Mouse (Mus musculus) heart, embryonic 14.5 days (tissue): ENCODE measurements around the gene Cavin1. TPM values are rescaled to one million over a fixed set of nuclear protein-coding genes. Genes with fewer than 3 reads are reported as not detected.

Source experiments
- ATAC-seq: fragments of 200-750 bp; cut with Nextera tagmentation; 2 replicates; pipeline ENCODE4 v1.8.0; 2017; ENCODE audit warnings: low read depth, moderate TSS enrichment; ENCODE audit not compliant: insufficient number of reproducible peaks, insufficient read depth, low FRiP score
- H3K27ac ChIP-seq, 2 experiments: fragments of 200-500 bp in 1 of 2; fragments of 300-500 bp in 1 of 2; sonication (generic) in 1 of 2; replicated peaks in 1 of 2; 2 replicates each; pipeline ENCODE4 v1.5.1; 2012 to 2014; ENCODE audit warnings: low read depth in 2 of 2, low read length in 2 of 2, control low read depth in 1 of 2, mild to moderate bottlenecking in 1 of 2, mixed read lengths in 1 of 2; ENCODE audit not compliant: control insufficient read depth in 1 of 2, insufficient read depth in 1 of 2
- H3K27me3 ChIP-seq: fragments of 300-500 bp; sonication (generic); 2 replicates; pipeline ENCODE4 v1.6.1; 2014; ENCODE audit warnings: mild to moderate bottlenecking, low read length, control low read depth; ENCODE audit not compliant: control insufficient read depth, insufficient read depth
- H3K36me3 ChIP-seq: fragments of 300-500 bp; sonication (generic); 2 replicates; pipeline ENCODE4 v1.6.1; 2014; ENCODE audit warnings: mild to moderate bottlenecking, control low read depth, low read length, mixed read lengths; ENCODE audit not compliant: control insufficient read depth, insufficient read depth
- H3K4me1 ChIP-seq, 2 experiments: fragments of 200-500 bp in 1 of 2; fragments of 300-500 bp in 1 of 2; sonication (generic) in 1 of 2; 2 replicates each; pipeline ENCODE4 v1.6.1; 2012 to 2014; ENCODE audit warnings: low read length in 2 of 2, control low read depth in 1 of 2, mixed read lengths in 1 of 2; ENCODE audit not compliant: control insufficient read depth in 2 of 2, insufficient read depth in 2 of 2
- H3K4me2 ChIP-seq: fragments of 300-500 bp; sonication (generic); 2 replicates; pipeline ENCODE4 v1.6.1; 2014; ENCODE audit warnings: mild to moderate bottlenecking, low read length
- H3K4me3 ChIP-seq, 2 experiments: fragments of 200-500 bp in 1 of 2; fragments of 300-500 bp in 1 of 2; sonication (generic) in 1 of 2; 2 replicates each; pipeline ENCODE4 v1.5.1; 2012 to 2014; ENCODE audit warnings: low read length in 2 of 2, mild to moderate bottlenecking in 2 of 2, control low read depth in 1 of 2, low read depth in 1 of 2, moderate library complexity in 1 of 2; ENCODE audit not compliant: control insufficient read depth in 1 of 2, insufficient read depth in 1 of 2
- H3K9ac ChIP-seq: fragments of 300-500 bp; sonication (generic); 2 replicates; pipeline ENCODE4 v1.6.1; 2014; ENCODE audit warnings: mild to moderate bottlenecking, low read length
- H3K9me3 ChIP-seq: fragments of 300-500 bp; sonication (generic); 2 replicates; pipeline ENCODE4 v1.6.1; 2016; ENCODE audit warnings: low read length, control low read depth; ENCODE audit not compliant: control insufficient read depth
- WGBS: fragments of 180-500 bp; shearing (Covaris S2); extraction: QIAGEN DNeasy Blood & Tissue Kit; methylation state at CpG from one replicate; pipeline ENCODE4 v1.1.7; 2014; 5-methylcytosine and 5-hydroxymethylcytosine counted together
- polyA plus RNA-seq: library from polyadenylated mRNA; unstranded; fragments of >200 nt; fragmentation: Nextera tagmentation; extraction: Ambion mirVana; gene quantifications from 2 replicates; pipeline ENCODE4 v1.2.1, GENCODE M21; 2014

Cavin1 gene
- polyA plus RNA-seq, 1 experiment from 2014 or later: 204 TPM

- H3K9me3 ChIP-seq: no peaks in the 10 kb centered on the region
- no peak overlapping the region for H3K9ac ChIP-seq
- no peak overlapping the region for H3K4me3 ChIP-seq
- no peak overlapping the region for H3K4me2 ChIP-seq
- no peak for ATAC-seq
- 21% methylated on average over 5 of the region's 6 CpGs for WGBS
- H3K4me1 ChIP-seq: 0 out of 4 replicates have a peak, but pooled peaks cover 0 to 2% of the 10 kb centered on the region in 2 experiments
- H3K27ac ChIP-seq: no peak overlapping the region
- H3K36me3 ChIP-seq: no peaks in the 10 kb centered on the region
- no peaks in the 10 kb centered on the region for H3K27me3 ChIP-seq
Measured at GRCm38 (mm10) chr11:100991027-100991534, 20.4 kb upstream of the Cavin1 start.

GRCm38 (mm10) chr11:100989666-100990065 lies 19.0 kb upstream of the Cavin1 start:
- H3K9me3 ChIP-seq: no peaks in the 10 kb centered on the region
- WGBS: 59% methylated on average over 2 of the region's 2 CpGs
- no peak overlapping the region for H3K4me3 ChIP-seq
- H3K36me3 ChIP-seq: no peaks in the 10 kb centered on the region
- H3K4me1 ChIP-seq: 0 out of 4 replicates have a peak, but pooled peaks cover 0 to 2% of the 10 kb centered on the region in 2 experiments
- H3K9ac ChIP-seq: no peak overlapping the region
- H3K27me3 ChIP-seq: no peaks in the 10 kb centered on the region
- H3K4me2 ChIP-seq: no peak overlapping the region
- no peak overlapping the region for H3K27ac ChIP-seq
- no peak for ATAC-seq

GRCm38 (mm10) chr11:100988674-100989073 lies 18.0 kb upstream of the Cavin1 start:
- H3K9ac ChIP-seq: no peak overlapping the region
- H3K4me2 ChIP-seq: no peak overlapping the region
- H3K27ac ChIP-seq: no peak overlapping the region
- 73% methylated on average over 3 of the region's 3 CpGs for WGBS
- no peaks in the 10 kb centered on the region for H3K27me3 ChIP-seq
- H3K4me1 ChIP-seq: peaks cover 1% of the 10 kb centered on the region in 2 experiments; a peak in 3 of 4 replicates
- no peak for ATAC-seq
- no peaks in the 10 kb centered on the region for H3K9me3 ChIP-seq
- H3K36me3 ChIP-seq: no peaks in the 10 kb centered on the region
- H3K4me3 ChIP-seq: no peak overlapping the region

GRCm38 (mm10) chr11:100985607-100986006 lies 14.9 kb upstream of the Cavin1 start:
- no peaks in the 10 kb centered on the region for H3K27me3 ChIP-seq
- ATAC-seq: no peak
- no peaks in the 10 kb centered on the region for H3K36me3 ChIP-seq
- no peak overlapping the region for H3K9ac ChIP-seq
- H3K9me3 ChIP-seq: no peaks in the 10 kb centered on the region
- no peak overlapping the region for H3K4me2 ChIP-seq
- WGBS: 50% methylated on average over 3 of the region's 3 CpGs
- peaks cover 7 to 12% of the 10 kb centered on the region in 2 experiments; a peak in 3 of 4 replicates for H3K4me1 ChIP-seq
- H3K27ac ChIP-seq: no peak overlapping the region
- H3K4me3 ChIP-seq: no peak overlapping the region

GRCm38 (mm10) chr11:100983778-100984131 lies 13.1 kb upstream of the Cavin1 start:
- Histone ChIP-seq H3K4me3 (no peak overlapping the region), H3K9me3 (no peaks in the 10 kb centered on the region), H3K9ac (no peak overlapping the region; the same call in 1 of the 2 replicates), H3K36me3 (no peaks in the 10 kb centered on the region), H3K4me1 (peaks cover 13 to 22% of the 10 kb centered on the region in 2 experiments), H3K27ac (no peak overlapping the region), H3K4me2 (peak overlapping the region; percentile 61; the same call in 1 of the 2 replicates), H3K27me3 (no peaks in the 10 kb centered on the region)
- WGBS: 62% methylated on average over 7 of the region's 7 CpGs
- no peak for ATAC-seq

GRCm38 (mm10) chr11:100983125-100983777 lies 12.6 kb upstream of the Cavin1 start:
- Histone ChIP-seq H3K9me3 (no peaks in the 10 kb centered on the region), H3K4me3 (peak overlapping the region; percentile 34 to 62), H3K36me3 (no peaks in the 10 kb centered on the region), H3K4me1 (peaks cover 13 to 22% of the 10 kb centered on the region in 2 experiments), H3K27me3 (no peaks in the 10 kb centered on the region), H3K4me2 (peak overlapping the region; percentile 61), H3K27ac (peak overlapping the region; percentile 4 to 25; a peak in 1 of 4 replicates), H3K9ac (peak overlapping the region; percentile 64)
- 4% methylated on average over 20 of the region's 20 CpGs for WGBS
- peak; percentile 64 for ATAC-seq

GRCm38 (mm10) chr11:100982087-100982486 lies 11.4 kb upstream of the Cavin1 start:
- Histone ChIP-seq H3K27ac (no peak overlapping the region), H3K9me3 (no peaks in the 10 kb centered on the region), H3K4me2 (no peak overlapping the region), H3K4me3 (no peak overlapping the region), H3K36me3 (no peaks in the 10 kb centered on the region), H3K9ac (no peak overlapping the region), H3K27me3 (no peaks in the 10 kb centered on the region), H3K4me1 (peaks cover 13 to 22% of the 10 kb centered on the region in 2 experiments)
- WGBS: 38% methylated on average over 8 of the region's 8 CpGs
- no peak for ATAC-seq
